Mouse (Mus musculus): Measurements from ENCODE around the gene Myt1l. TPM values are rescaled to one million over a fixed set of nuclear protein-coding genes. Genes with fewer than 3 reads are reported as not detected.

Myt1l gene
- total RNA-seq, 2 experiments from 2014 or later: 0.05 TPM; not detected in 1

DNA sequence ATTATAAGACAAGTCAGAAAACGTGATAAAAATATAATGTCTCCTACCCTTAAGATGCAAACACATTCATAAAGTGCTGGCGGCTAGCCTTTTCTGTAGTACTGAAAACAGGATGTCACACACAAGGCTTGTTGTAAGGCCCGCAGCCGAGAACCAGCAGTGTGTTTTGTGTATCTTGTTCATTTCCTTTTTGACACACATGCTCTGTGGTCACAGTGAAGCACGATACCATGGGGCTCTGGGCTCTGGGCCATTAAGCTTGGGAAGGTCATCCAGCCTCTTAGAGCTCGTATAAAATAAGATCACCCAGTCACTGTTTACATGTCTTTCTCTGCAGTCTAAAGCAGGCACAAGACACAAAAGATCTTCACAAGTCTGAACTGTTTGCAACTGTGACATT is 288.6 kb downstream of the Myt1l start:
- peak; percentile 45 for DNase-seq

DNA sequence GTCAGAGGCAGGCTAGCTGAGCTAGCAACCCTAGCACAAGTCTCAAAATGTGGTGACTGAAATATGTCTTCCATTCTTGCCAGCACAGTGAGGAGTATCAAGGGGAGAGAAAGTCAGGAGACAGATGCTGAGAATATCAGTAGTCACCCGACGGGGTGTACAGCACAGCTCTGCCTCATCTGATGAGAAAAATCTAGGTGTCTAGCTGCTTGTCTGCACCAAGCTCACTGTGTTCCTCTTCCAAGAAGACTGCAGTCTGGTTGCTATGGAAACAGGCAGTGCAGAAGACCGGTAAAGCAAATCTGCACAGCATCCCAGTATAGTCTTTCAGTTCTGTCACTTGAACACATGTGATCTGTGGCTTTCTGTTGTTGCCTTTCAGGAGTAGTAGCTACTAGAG is 294.0 kb downstream of the Myt1l start:
- no peak for DNase-seq

DNA sequence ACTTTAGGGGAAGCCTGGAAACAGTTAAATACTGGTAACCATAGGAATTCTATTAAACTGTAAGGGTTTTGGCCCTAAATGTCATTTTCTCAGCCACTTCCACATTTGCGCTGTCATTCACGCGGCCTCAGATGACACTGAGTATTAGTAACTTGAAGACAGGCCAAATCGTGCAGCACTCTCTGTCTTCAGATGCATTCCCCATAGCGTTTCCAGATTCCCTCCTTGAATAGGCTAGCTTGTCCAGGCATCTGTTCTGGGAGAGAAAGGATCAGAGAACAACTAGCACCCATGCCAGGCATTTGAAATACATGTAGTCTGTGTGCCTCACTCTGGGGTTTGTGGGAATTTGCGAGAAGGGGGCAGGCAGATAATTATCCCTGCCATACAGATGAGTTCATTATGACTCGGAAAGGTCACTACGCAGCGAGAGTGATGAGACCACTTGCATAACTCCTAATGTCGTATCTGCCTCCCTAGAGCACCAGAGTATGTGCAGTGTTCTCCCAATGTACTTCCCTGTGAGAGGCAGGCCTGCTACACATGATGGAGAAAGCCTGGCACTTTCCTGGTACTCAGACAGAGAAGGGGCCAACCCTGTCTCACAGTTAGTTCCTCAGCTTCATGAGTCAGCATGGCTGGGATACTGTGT is 295.7 kb downstream of the Myt1l start:
- DNase-seq: no peak

DNA sequence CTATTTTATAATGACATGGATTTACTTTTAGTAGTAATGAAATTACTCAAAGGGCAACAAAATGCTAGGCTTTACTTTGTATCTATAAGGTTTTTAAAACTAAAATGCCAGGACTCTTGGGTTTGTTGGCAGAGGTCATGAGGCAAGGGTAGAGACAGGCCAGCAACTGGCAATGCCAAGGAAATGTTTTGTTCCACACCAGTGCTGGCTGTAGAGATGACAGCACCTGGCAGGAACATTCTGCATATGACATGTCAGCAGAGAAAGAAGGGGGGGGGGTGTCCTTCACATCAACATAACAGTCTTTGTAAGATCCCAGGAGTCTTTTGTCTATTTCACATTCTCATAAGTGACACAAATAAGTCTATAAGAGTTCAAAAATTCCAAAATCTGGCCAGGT is 302.4 kb downstream of the Myt1l start:
- no peak for DNase-seq

DNA sequence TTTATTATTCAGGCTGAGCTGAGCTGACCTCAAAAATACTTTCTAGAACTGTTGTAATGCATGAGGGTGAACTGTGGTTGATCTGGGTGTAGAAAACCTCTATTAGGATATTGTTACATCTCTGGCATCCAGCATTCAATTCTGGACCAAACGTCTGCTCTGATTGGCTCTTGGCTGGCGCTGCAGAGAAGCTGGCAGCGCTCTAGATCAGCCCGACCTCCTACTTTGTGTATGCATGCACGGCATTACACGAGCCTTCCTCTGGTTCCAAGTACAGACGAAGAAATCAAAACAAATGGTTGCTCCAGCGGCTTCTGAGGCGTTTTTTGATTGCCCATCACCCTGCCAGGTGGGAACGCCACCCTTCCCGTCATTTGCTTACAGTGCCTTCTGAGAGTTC is 303.2 kb downstream of the Myt1l start:
- DNase-seq: no peak

DNA sequence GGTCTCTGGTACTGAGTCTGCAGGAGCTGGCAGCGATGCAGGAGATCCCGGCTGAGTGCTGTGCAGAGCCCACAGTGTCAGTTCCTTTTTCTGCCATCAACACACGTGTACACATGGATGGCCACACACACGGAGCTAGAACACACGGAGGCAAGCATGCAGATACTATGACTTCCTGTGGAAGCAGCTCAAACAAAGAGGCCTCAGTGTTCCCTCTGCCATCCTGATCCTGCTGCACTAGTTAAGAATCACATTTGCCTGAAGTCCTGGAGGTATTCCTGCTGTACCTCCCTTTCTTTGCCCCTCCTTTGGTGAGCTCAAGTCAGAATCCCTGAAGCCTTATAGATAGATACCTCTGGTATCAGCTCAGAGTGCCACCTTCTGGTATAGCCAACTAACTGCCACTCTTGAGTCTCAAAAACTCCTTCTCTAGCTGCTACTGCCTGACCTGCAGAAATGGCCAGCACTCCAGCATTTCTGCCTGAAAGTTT is 309.2 kb downstream of the Myt1l start:
- no peak for DNase-seq

DNA sequence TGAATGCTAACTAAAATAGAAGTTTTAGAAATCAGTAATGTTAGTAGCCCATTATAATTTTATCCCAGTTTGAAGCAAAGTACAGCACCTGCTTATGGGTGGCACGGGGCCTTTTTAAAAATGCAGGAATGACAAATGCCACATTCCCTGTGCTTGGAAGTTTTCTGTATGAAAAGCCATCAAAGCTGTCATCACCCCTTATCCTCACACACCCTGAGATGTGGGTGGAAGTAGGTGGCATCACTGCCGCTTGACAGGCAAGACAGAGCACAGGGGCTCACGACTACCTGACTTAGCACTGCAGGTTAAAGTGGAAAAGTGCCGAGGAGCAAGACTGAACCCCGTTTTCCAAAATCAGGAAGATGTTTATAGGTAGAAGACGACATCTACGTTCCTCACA is 310.2 kb downstream of the Myt1l start:
- DNase-seq: no peak

DNA sequence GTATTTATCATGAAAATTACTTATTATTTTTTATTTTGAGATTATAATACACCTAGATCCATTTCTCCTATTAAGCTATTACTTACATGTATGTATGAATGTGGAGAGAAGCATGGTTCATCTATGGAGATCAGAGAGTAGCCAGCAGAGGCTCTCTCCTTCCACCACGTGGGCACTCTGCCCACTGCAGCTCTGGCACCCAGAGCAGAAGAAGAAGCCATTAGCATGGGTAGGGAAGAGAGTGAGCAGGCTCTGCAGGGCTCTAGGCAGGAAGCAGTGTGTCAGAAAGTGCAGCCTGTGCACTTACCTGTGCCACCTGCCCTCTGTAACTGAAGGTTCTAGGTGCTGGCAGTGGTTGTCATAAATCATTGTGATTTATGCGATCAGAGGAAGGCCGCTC is 321.8 kb downstream of the Myt1l start:
- no peak for DNase-seq

DNA sequence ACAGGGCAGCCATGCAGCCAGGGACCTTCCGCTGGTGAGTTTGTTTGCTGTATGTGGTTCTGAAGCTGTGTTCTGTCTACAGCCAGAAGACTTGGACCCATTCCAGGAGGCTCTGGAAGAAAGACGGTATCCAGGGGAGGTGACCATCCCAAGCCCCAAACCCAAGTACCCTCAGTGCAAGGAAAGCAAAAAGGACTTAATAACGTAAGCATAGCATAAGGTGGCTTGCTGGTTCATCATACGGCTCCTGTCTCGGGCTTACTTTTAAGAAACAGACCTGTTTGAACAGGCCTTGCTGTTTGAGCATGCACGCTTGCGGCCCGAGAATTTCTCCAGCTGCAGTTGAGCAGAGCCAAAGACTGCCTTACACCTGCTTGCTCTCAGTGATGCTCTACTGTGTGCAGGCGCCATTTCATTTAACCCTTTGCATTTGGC is 326.0 kb downstream of the Myt1l start:
- no peak for DNase-seq

DNA sequence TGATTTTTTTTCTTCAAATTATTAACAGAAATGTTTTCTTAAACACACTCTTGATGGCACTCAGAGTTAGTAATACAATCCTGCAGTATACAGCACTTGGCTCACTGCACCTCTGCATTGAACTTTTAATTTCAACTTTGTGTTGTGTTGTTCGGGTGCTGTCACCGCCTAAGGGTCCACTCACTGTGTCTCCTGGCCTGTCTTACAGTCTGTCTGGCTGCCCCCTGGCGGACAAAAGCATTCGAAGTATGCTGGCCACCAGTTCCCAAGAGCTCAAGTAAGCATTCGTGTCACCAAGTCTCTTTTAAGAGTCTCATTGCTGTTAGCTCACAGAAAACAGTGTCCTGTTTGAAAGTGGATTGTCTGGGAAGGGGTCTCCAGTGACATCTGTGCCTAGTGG is 326.8 kb downstream of the Myt1l start:
- no peak for DNase-seq

DNA sequence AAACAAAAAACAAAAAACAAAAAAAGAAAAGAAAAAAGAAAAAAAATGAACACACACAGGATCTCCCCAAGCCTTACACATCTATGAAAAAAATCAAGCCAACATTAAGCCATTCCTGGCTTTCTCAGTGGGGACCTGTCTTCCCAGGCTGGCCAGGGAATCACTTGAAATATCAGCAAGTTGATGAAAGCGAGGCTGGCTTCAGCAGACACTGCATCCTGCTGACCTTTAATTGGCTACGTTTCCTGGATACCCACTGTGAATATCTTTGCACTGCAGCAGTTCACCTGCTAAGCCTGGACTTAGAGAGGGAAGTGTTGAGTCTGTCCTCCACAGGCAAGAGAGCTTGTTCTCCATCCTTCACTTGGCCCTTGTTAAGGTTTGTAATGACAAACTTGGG is 332.8 kb downstream of the Myt1l start:
- DNase-seq: no peak

DNA sequence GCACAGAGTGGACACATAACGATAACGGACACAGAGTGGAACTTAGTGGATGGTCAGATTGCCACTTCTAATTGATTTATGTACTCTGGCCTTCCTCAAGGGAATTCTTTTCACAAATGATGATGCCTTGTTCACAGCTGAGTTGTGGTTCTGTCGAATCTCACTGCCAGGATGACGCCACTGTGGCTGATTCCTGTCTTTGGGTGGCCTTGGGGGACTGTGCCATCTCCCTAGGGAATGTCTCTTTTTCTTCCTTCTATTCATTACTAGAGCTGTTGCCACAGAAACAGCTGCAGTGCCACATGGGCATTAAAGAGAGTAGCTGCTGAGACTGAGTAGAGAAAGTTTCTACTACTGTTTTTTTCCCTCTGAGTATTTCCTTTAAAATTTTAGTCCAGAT is 340.1 kb downstream of the Myt1l start:
- no peak for DNase-seq

DNA sequence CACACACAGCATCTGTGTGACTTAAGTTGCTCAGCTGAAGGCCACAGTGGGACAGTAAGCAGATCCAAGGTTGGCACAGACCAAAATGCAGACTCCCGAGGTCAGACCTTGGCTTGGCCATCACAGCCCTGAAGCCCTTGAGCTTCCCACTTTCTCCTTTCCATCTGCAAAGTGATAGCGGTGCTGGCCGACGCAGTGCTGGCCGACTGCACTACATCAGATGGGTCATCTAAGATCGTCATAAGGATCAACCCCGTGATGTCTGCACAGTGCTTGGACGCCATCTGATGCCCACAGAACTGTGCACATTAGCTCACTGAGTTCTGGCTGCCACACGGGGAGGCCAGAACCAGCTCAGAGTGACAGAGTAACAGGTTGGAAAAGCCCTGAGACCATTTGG is 340.6 kb downstream of the Myt1l start:
- no peak for DNase-seq

DNA sequence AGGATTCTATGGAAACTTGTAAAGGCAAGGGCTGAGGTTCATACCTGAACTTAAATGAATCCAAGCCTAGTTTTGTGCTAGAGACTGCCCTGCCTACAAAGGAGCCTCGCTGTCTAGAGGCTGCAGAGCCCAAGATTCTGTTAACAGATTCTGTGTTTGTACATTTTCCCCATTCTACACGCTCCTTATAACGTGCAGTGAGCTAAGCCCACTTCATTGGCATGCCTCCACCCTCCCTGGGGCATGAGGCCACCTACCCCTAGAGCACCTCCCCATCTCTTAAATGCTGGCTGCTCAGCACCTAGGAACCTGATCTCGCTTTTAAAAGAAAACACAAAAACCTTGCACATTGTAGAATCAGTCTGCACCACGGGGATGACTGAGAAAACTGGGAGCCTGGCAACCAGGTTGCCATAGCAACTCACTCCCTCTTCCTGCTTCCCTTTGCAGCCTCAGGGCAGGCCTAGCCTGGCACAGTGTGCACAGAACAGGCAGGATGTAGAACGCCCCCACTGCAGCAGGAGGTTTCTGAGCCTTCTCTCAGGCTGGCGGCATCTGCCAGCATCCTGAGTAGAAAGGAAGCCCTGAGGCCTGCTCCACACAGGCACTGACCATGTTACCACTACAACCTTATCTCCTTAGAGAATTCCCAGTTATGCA is 344.1 kb downstream of the Myt1l start:
- no peak for DNase-seq

DNA sequence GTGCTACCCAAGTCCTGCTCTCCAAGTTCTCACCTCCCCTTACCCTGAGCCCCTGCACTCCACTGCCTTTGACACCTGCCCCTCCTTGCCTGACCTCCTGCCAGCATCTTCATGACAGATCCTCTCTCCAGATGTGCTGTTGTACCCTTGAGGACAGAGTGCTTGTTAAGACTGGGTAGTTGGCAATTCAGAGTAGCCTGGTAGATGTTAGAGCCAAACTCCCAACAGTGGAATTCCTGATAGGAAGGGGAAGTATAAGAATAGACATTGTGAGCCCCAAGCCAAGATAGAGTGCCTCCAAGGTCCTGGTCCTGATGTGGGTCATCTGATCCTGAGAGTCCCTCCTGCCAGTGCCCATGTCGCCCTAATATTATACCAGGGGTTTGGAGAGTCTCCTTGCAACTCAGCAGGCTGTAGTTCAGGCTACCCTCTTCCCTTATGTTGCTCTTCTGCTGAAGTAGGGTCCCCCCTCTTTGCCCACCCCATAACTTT is 345.1 kb downstream of the Myt1l start:
- DNase-seq: no peak

DNA sequence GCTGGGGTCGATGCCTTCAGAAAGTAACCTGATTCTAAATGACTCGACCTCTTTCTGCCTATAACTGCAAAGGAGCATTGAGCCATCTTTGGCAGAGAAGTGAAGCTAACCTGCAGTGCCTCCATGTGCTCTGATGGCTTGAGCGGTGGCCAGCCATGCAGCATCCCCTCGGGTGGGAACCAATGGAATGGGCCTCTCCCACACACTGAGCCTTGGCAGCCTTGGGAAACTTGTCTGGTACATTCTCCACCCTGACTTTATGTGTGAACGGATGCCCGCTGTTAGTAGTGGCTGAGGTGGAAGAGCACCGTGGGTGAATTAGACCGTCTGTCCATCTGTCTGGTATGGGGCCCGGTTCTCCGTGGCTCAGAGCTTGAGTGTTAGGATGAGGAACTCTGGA is 349.8 kb downstream of the Myt1l start:
- no peak for DNase-seq

DNA sequence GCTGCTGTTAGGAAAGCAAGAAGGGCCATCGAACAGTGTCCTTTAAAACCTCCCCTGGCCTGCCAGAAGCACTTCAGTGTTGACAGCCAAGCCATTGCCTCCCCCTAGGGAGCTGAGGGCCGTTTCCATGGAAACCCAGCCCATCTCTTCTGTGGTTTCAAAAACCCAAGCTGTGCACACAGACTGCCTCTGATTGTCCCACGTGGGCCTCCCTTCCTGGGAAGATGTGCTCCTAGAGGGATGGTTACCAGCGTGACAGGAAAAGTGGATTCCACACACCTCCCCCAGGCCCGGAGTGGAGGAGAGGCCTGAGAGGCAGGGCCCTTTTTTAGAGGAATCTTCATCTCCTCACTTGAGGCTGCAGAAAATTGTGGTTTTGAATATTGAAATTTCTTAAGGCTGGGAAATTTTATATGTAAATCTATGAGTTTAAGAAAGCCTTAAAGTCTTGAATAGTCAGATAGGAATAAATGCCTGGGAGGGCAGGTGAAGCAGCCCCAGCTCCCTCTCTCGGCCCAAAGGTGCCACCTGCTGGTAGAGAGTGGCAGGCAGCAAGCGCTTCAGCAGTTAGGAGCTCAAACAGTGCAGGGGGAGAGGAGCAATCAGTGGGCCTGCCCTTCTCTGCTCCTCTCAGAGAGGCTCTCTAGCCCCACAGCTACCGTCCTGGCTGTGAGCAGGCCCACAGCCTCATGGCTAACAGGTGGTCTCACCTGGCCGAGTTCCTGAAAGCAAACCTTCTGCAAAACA is 354.9 kb downstream of the Myt1l start:
- DNase-seq: peak; percentile 38

DNA sequence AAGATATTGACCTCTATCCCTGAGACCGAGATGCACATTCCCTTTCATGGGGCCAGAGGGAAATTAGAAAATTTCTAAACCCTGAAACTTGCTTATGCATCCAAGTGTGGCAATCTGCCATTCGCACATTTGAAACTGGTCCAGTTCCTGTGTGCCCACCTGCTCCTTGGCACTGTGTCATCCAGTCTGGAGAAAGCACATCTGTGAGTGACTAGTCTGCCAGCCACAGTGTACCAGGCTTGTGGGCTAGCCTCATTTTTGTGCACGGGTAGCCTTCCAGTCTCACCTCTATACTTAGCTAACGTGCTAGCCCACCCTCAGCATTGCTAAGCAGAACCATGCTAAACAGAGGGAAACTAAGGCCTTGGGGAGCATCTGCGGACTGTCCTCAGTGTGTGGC is 356.2 kb downstream of the Myt1l start:
- DNase-seq: no peak

DNA sequence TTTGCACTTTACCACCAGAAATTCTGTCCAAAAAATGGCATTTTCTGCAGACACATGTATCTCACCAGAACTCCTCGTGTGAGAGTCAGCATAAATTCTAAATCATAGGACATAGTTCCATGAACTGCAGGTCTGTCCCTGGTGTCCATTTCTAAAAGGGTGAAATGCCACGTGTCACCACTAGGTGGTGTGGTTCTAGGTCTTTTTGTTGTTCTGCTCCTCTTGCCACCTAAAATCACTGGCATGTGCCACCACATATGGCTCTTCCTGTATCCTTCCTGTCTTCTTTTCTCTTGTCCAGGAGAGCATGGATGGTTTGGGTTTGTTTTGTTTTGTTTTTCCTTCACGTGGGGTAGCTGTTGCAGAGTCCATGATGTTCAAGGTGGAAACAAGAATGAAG is 366.5 kb downstream of the Myt1l start:
- DNase-seq: no peak

DNA sequence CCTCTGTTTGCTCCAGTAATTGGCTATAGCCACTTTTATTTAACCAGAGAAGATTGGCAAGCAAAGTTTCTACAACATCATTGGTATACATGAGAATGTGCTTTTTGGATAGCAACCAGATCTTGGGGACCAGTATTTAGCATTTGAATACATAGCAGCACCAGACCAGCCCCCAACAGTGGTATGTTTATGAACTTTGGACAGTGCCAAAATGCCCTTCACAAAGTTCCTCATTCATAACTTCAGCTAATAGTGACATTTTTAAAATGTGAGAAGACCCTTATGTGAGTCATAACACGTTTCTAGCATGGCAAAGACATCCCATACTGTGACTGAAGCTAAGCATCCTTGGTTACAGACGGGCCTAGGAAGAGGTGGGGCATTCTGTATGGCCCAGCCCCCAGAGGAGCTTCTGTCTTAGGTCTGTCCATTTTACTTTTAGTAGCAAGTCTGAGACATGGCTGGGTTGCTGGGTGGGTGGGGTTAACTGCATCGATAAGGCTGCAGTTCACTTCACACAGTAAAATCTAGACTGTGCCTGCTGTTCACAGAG is 369.4 kb downstream of the Myt1l start:
- DNase-seq: no peak

DNA sequence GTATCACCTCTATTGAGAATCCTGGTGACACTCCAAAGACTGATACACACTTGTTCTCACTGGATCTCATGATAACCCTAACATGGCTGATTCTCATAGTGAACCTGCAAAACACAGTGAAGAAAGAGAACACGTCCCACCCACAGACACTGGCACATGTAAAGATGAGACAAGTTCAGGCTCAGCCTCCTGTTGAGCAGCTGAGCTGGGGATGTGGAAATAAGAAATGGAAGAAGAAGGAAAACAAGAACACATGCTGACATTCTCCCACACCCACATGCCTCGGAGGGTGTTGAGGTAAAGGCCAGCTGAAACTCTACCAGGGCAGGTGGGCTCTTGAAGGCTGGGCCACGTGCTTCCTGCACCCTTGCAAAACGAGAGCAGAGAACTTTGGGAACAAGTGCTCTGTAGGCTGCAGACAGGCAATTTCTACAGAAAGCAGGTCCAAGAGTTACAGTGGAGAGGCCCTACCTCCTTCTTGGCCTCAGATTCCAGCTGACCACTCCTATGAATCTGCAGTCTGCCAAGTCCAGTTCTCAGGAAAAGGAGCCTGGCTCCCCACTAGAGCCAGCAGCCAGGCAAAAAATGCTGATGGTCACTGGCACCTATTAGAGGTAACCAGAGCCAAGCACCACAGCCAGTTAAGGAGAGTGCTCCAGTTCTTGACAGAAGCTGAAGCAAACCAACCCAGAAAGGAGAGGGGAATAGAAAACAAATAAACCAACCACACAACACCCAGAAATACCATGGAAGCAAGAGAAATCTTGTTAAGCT is 376.1 kb downstream of the Myt1l start:
- DNase-seq: peak; percentile 55

DNA sequence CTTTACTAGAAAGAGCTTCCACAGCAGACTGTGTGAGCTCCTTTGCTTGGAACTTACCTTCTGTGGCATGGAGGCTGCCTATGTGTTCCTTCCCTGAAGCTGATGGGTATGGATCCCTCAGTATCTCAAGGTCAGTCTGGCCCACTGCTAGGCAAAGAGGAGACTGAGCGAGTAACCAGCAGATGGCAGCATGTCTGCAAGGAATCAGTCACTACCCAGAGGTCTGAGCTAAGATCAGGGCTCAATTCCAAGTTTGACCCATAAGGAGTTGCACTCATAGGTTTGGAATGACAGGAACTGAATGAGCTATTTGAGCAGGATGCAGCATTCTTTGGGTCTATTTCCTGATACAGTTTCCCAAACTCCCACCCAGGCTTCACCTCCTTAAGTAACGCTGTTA is 378.9 kb downstream of the Myt1l start:
- DNase-seq: peak; percentile 62
